Mouse (Mus musculus) myocyte (in vitro differentiated cells): ENCODE results near the gene Paqr8. TPM values are rescaled to one million over a fixed set of nuclear protein-coding genes. Genes with fewer than 3 reads are reported as not detected.

Experiments used
- H3K27me3 ChIP-seq: one replicate; pipeline ENCODE4 v1.6.1; 2011; ENCODE audit not compliant: control insufficient read depth, insufficient read depth, insufficient read length
- H3K36me3 ChIP-seq: one replicate; pipeline ENCODE4 v1.6.1; 2011; ENCODE audit not compliant: control insufficient read depth, insufficient read depth
- H3K4me2 ChIP-seq: one replicate; pipeline ENCODE4 v1.6.1; 2011; ENCODE audit warnings: low read depth, control low read depth
- H3K4me3 ChIP-seq: one replicate; pipeline ENCODE4 v1.5.1; 2011; ENCODE audit warnings: mild to moderate bottlenecking, control low read depth, moderate library complexity
- H3K79me2 ChIP-seq: one replicate; pipeline ENCODE4 v1.6.1; 2011; ENCODE audit not compliant: control insufficient read depth, insufficient read depth
- H3ac ChIP-seq: one replicate; pipeline ENCODE4 v1.6.1; 2011; ENCODE audit not compliant: control insufficient read depth, insufficient read length
- CEBPB ChIP-seq: IDR thresholded peaks from 2 replicates; pipeline ENCODE4 v1.6.1; 2011; ENCODE audit warnings: mild to moderate bottlenecking, moderate library complexity; ENCODE audit not compliant: poor library complexity, insufficient read depth, severe bottlenecking
- E2F4 ChIP-seq: IDR thresholded peaks from one replicate; pipeline ENCODE4 v1.6.1; 2011; ENCODE audit warnings: mild to moderate bottlenecking, control low read depth, moderate library complexity; ENCODE audit not compliant: insufficient read depth
- MAX ChIP-seq: IDR thresholded peaks from one replicate; pipeline ENCODE4 v1.6.1; 2011; ENCODE audit warnings: low read depth, mild to moderate bottlenecking, control low read depth
- MYOD1 ChIP-seq, 3 experiments: IDR thresholded peaks; one replicate each; pipeline ENCODE4 v1.6.1; 2011; ENCODE audit warnings: control low read depth in 2 of 3, low read depth in 2 of 3, mild to moderate bottlenecking in 2 of 3, moderate library complexity in 1 of 3; ENCODE audit not compliant: insufficient read length in 2 of 3, control insufficient read depth in 1 of 3
- MYOG ChIP-seq, 3 experiments: IDR thresholded peaks; one replicate each; pipeline ENCODE4 v1.6.1; 2011; ENCODE audit warnings: control low read depth in 2 of 3, low read depth in 2 of 3, mild to moderate bottlenecking in 2 of 3; ENCODE audit not compliant: insufficient read length in 2 of 3, control insufficient read depth in 1 of 3, insufficient read depth in 1 of 3
- POLR2A ChIP-seq: IDR thresholded peaks from one replicate; pipeline ENCODE4 v1.6.1; 2011; ENCODE audit warnings: low read depth, mild to moderate bottlenecking, control low read depth, moderate library complexity; ENCODE audit not compliant: insufficient read length
- POLR2AphosphoS2 ChIP-seq: IDR thresholded peaks from one replicate; pipeline ENCODE4 v1.6.1; 2011; ENCODE audit warnings: low read depth, control low read depth; ENCODE audit not compliant: insufficient read length
- REST ChIP-seq: IDR thresholded peaks from one replicate; pipeline ENCODE4 v1.6.1; 2011; ENCODE audit warnings: mild to moderate bottlenecking, control low read depth, moderate library complexity; ENCODE audit not compliant: insufficient read depth, insufficient read length
- SRF ChIP-seq: IDR thresholded peaks from one replicate; pipeline ENCODE4 v1.6.1; 2011; ENCODE audit warnings: low read depth; ENCODE audit not compliant: control insufficient read depth, insufficient read length
- TCF12 ChIP-seq: IDR thresholded peaks from one replicate; pipeline ENCODE4 v1.6.1; 2011; ENCODE audit warnings: mild to moderate bottlenecking, control low read depth; ENCODE audit not compliant: poor library complexity, insufficient read depth, severe bottlenecking
- TCF3 ChIP-seq: IDR thresholded peaks from one replicate; pipeline ENCODE4 v1.6.1; 2011; ENCODE audit warnings: low read depth, control low read depth; ENCODE audit not compliant: insufficient read length
- USF1 ChIP-seq: IDR thresholded peaks from one replicate; pipeline ENCODE4 v1.6.1; 2011; ENCODE audit warnings: low read depth, mild to moderate bottlenecking, control low read depth, moderate library complexity
- polyA plus RNA-seq: library from polyadenylated mRNA; unstranded; fragments of >200 nt; fragmentation: generic; extraction: Trizol; gene quantifications from one replicate; pipeline ENCODE4 v1.2.1, GENCODE M21; 2012; ENCODE audit warnings: missing spikeins

Paqr8 gene
- polyA plus RNA-seq, 1 experiment: 0.96 TPM

DNA sequence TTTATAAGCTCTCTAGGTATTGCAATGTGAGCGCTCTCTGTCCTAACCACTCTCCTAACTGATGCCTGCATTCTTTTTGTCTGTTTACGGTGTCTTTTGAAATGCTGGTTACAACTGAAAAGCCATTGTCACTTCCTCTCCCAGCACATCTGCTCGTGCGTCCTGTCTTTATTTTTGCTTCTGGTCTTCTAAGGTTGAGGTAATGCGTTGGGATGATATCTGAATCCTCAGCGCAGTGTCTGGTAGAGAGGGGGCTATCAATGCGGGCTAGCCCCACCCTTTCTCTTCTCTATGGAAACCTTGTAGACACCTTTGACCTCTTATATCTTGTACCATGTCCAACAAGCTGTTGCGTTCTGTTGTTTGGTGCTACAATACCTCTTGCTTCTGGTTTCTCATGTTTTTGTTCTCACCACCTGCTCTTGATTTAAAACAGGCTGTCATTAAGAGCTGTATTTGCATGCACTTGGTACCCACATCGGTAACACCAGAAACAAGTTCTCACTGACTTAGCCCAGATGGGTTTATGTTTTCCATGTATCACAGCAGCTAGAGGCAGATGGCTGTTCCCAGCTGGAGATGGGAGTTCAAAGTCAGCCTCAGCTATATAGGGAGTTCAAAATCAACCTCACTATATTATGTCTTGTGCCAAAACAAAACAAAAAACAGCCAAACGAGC lies 96.1 kb downstream of the Paqr8 start:
- Histone ChIP-seq H3K79me2 (no peaks in the 10 kb centered on the region), H3K36me3 (no peaks in the 10 kb centered on the region), H3K4me3 (no peak overlapping the region), H3ac (no peak overlapping the region), H3K27me3 (no peaks in the 10 kb centered on the region), H3K4me2 (no peak overlapping the region)
- no peak for TF ChIP-seq POLR2AphosphoS2
- TF ChIP-seq TCF12: no peak
- TF ChIP-seq CEBPB: no peak
- no peak for TF ChIP-seq MYOD1 (IDR thresholded peaks at IDR 0.05; ENCODE audit: control insufficient read depth in 1 of 3, insufficient read length in 2 of 3, low read depth in 2 of 3)
- no peak for TF ChIP-seq MAX
- no peak for TF ChIP-seq E2F4
- no peak for TF ChIP-seq USF1
- no peak for TF ChIP-seq POLR2A
- TF ChIP-seq MYOG (IDR thresholded peaks at IDR 0.05; ENCODE audit: control insufficient read depth in 1 of 3, insufficient read depth in 1 of 3, insufficient read length in 2 of 3, low read depth in 2 of 3): no peak
- no peak for TF ChIP-seq REST
- TF ChIP-seq TCF3: no peak
- no peak for TF ChIP-seq SRF

Other genes starting within 250 kb of the Paqr8 start
- gene Il17a, start 159.7 kb upstream of the Paqr8 start, polyA plus RNA-seq: not detected
- gene Il17f, start 100.0 kb upstream of the Paqr8 start, polyA plus RNA-seq: not detected
- gene Mcm3, start 70.3 kb upstream of the Paqr8 start, polyA plus RNA-seq: 23.2 TPM
- gene Efhc1, start 61.0 kb downstream of the Paqr8 start, polyA plus RNA-seq: 0.13 TPM
- 4.2 TPM for gene Tram2, start 188.6 kb downstream of the Paqr8 start, polyA plus RNA-seq